Mouse (Mus musculus) urinary bladder, postnatal 10 days (tissue): ENCODE results near the gene Cog6.

Experiments
- DNase-seq: peaks from one replicate; pipeline ENCODE4 v3.0.0; 2022; ENCODE audit warnings: low spot score

The Cog6 gene

DNA sequence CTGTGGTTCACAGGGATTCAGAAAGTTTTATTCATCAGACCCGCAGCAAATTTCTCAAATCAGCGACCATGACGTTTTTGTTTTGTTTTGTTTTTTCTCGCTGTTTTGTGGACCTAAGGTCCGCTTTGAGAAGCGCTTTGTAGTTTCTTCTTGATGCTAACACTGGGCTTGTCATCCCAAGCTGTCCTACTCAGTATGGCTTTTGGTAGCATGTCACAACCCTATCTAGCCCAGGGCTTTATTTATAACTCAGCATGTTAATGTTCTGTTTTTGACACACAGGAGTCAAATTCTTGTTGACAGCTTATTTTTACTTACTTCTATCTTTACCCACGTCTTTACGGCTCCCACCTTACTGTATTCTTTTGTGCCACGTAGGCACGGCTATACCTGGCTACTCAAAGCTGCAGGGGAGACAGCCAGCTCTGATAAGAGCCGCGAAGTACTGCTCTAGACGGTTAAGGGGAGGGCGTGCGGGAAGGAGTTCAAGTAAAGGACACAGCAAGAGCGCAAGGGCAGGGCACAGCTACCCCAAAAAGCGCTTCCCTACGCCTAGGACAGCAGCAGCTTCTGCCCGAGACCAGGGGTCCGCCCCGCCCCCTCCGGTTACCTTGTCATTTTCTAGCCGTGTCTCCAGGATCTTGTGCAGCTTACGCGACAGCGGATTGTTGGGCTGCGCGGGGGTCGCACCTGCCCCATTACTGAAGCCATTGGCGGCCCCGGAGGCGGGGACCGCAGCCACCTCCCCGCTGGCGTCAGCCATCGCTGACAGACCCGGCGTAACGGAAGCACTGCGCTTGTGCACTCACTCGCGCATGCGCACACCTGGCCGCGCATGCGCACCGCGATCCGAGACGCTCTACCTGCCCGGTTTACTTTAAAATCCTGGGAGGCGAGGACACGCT lies at the start of gene Cog6:
Gene Cog6 (minus strand): TSS at position 802 of the 905 bp plus-strand sequence.
- DNase-seq = peak; percentile 34

DNA sequence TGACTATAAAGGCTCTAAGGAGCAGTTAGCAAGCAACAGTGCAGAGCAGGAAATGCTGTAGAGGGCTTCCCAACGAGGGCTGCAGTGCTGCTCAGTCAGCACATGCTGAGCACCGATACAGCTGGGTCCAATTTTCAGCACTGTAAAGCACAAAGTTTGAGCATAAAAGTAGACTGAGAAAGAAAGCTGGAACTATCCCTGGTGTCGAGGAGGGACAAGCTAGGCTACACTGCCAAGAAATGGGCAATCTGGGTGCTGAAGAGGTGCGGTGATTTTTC lies 49.0 kb upstream of the Cog6 start:
- DNase-seq = no peak

- DNase-seq = no peak
Observed at GRCm38 (mm10) chr3:53065267-53066094, 48.4 kb upstream of the Cog6 start.

GRCm38 (mm10) chr3:53063423-53064147 lies 46.5 kb upstream of the Cog6 start:
- DNase-seq = no peak

GRCm38 (mm10) chr3:53059959-53060358 lies 42.9 kb upstream of the Cog6 start:
- no peak for DNase-seq

- no peak for DNase-seq
Observed at GRCm38 (mm10) chr3:53056430-53056829, 39.4 kb upstream of the Cog6 start.

DNA sequence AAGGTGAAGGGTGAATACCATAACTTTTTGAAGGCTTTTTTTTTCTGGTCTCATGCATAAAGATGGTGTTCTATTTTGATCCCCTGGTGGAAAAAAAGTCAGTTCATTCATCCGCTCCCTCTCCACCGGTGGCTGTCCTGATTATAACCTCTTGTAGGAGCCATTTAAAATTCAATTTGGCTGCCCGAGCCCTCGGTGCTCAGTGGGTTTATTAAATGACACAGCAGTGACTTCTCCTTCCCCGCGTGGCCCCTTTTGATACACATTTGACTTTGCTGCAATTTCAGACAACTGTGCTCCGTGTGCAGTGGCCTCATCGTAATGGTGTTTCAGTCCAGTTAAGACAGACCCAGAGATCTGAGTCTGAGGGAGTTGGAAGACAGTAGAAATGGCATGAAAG lies 35.3 kb upstream of the Cog6 start:
- no peak for DNase-seq

DNA sequence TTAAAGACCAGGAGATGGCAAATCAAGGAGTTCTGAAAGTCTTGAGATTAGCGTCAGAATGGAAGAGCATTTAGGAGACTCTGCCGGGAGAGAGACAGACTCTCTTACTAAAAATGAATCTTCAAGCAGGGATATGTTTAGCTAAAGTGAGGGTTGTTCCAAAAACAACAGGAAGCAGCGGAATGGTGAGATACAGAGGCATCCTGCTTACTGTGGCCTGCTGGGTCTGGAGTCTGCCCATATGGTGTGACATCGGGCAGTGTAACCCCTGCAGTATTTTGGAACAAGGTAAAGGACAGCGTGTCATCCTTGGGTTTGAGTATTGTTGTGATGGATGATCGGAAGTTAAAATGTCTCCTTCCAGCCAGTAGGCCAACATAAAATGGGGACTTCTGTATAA lies 29.3 kb upstream of the Cog6 start:
- DNase-seq = no peak

DNA sequence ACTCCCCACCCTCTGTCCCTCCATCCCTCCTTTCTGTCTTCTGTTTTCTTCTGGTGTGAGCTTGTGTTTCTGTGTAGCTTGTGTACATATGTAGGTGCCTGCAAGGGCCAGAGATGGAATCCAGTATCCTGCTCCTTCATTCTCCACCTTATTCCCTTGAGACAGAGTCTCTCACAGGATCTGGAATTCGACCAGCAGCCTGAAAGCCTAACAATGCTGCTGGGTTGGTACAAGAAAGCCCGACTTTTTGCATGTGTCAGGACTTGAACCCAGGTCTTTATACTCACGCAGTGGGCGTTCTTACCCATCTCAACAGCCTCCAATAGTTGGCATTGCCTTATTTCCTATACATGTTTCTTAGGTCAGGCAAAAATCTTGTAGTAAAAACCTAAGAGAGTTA lies 28.7 kb upstream of the Cog6 start:
- DNase-seq = no peak

DNA sequence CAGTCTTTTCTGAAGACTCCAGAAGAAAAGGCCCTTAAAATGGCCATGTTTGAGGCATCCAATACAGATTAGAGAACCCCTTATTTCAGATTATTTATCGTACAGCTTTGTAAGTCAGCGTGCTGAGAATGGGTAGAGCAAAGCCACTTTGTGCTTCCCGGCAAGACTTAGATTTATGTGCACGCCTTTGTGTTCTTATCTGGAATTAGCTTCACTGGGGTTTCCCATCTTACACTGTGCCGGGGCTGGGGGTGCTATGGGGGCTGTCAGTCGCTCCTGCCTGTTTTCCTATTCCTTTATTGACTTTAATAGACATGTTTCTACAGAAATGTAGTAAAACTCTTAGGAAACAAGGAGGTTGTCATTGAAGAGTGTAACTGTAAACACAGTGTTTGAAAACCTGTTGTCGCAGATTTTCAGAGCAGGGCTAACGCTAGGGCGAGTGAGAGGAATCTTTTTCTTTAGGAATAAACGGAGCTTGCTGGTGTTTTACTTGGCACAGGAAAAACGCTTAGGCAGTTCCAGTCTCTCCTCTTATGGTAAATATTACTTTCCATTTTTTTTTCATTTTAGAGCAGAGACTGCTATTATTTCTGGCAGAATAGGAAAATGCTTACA lies 27.8 kb upstream of the Cog6 start:
- DNase-seq = no peak

GRCm38 (mm10) chr3:53044238-53044637 lies 27.2 kb upstream of the Cog6 start:
- DNase-seq = no peak

GRCm38 (mm10) chr3:53043206-53043780 lies 26.3 kb upstream of the Cog6 start:
- no peak for DNase-seq

DNA sequence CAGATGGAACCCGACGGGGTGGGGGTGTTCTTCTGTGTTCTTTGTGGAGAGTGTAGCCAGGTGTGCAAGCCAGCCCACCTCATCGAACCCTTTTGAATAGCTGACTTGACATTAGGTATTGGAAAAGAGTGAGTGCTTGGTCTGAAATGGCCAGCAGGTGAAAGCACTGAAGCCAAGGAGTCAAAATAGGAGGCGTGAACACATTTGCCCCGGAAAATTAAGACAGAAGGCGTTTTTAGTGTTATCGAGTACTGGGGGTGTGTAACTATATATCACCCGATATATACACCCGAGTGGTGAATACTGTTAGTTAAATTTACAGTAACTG lies 25.2 kb upstream of the Cog6 start:
- no peak for DNase-seq

- DNase-seq = peak; percentile 20
Observed at GRCm38 (mm10) chr3:53041411-53042239, 24.6 kb upstream of the Cog6 start, which contains the start of gene Lhfp. Lhfp (plus strand) TSS chr3:53041528.

GRCm38 (mm10) chr3:53040593-53041410 lies 23.8 kb upstream of the Cog6 start:
- DNase-seq = no peak

GRCm38 (mm10) chr3:53039746-53040145 lies 22.7 kb upstream of the Cog6 start:
- DNase-seq = no peak

DNA sequence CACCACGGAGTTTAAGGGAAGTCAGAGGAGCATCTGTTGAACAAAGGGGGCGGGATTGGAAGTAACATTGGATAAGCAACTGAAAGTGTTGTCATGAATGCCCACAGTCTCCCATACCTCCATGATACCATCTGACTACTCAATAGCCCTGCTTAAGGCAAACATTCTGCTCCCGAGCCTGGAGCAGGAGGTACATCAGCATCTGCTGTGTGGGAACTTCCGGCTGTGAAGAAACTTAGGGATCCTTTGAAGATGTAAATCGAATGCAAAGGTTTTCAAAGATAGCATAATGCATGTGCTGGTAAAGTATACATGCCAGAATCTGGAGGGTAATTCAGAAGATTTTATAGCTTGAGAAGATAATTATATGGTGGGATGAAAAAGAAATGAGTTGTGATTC lies 21.9 kb upstream of the Cog6 start:
- no peak for DNase-seq

GRCm38 (mm10) chr3:53036941-53037340 lies 19.9 kb upstream of the Cog6 start:
- DNase-seq = no peak

DNA sequence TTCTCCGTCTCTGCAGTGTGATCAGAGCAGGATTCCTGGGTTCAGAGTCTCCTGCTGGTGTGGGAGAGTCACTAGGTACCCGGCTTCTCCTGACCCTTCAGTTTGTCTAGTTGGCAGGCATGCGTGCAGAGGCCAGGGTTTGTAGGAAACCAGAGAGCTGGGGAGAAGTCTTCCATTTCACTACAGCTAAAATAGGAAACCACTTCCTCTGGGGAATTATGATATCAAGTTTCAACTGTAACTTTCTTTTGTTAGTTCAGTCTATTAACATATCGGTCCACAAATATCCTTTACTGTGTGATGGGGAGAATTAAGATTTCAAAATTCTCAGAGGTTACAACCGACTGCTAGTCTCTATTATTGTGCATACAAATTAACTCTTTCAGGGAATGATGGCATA lies 19.0 kb upstream of the Cog6 start:
- no peak for DNase-seq

DNA sequence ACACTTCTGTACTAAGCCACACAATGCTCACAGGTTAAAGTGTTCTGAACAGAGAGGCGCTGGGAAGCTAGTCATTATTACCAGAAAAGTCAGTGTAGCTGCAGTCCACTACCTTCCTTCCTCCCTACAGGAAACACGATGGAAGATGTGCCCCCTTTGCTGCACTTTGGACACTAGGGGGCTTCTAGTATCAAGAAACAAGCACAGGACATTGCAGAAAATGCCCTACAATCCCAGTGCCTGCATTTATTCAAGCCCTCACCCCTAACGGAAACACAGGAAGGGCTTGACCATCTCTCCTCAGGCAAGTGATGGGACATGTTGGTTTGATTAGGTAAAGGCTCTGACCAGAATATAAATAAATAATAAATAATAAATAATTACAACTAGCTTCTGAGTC lies 16.4 kb upstream of the Cog6 start:
- no peak for DNase-seq
